In the genomic region with DNA sequence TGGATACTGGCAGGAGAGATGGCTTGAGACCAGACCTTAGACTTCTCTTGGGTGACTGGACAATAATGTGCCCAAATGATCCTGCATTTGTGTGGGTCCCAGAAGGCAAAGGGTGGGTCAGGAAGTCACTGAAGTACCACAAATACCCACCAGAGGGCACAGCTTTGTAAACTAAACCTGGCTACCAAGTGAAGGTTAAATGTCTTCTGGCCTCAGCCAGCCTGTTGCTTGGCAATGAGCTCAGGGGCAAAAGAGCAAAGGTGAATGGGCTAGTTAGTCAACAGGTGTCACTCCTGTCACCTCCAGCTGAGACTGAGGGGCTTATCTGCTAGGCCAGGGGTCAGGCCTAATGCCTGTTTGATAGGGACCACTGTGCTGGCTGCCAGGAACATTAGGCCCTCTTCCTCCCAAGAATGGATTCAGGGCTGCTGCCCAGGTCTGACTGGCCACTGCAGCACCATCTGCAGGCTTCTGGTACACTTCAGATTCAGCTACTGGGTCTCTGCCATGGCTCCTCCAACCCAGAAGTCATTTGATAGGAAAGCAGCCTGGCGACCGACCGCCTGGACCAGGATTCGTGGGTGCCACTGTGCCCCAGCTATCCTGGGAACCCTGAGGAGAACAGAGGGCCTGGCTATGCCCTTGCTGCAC, we compare ENCODE assay signal across 10 mouse cellular contexts.
DNase-seq lines count a peak whose midpoint lies in the region; ATAC-seq and TF ChIP-seq lines count a peak whose summit lies in the region.
"Had no signal": no experiment of that assay in that cellular context is flagged by ENCODE, and none has a peak within 500 bp of the region (broad histone marks: within the 10 kb centered on the region; RNA-seq: fewer than 3 reads in every experiment).

No protein-coding gene starts in this region.

- H3K36me3 ChIP-seq in MEL (ENCODE audit: control insufficient read depth in 1 of 2, insufficient read depth in 2 of 2, low read length in 2 of 2) = no peaks in the 10 kb centered on the region
- H3K36me3 ChIP-seq in limb, embryonic 14.5 days (ENCODE audit: control insufficient read depth, insufficient read depth, low read length) = no peaks in the 10 kb centered on the region
- H3K36me3 ChIP-seq in splenic B cell, adult 2 months (ENCODE audit: control insufficient read depth, insufficient read depth, low read length, poor library complexity, severe bottlenecking) = no peaks in the 10 kb centered on the region
- H3K36me3 ChIP-seq in forebrain, embryonic 12.5 days (replicated peaks) = no peaks in the 10 kb centered on the region
- H3K36me3 ChIP-seq: embryonic facial prominence, embryonic 12.5 days had no signal

- TF ChIP-seq POLR2A in MEL (IDR thresholded peaks at IDR 0.05; ENCODE audit: control insufficient read depth in 1 of 2, insufficient read depth in 1 of 2, low read depth in 1 of 2, low read length in 2 of 2, poor library complexity in 1 of 2) = no peak
- no peak for TF ChIP-seq POLR2A in limb, embryonic 14.5 days (IDR thresholded peaks at IDR 0.05; ENCODE audit: borderline replicate concordance, extremely low read depth, insufficient read depth, insufficient read length)

- no peak for ATAC-seq in limb, embryonic 14.5 days (ENCODE audit: low FRiP score, low read depth)
- ATAC-seq in forebrain, embryonic 12.5 days (ENCODE audit: low FRiP score) = no peak

- H3K4me3 ChIP-seq in MEL (ENCODE audit: control insufficient read depth in 1 of 2, insufficient read depth in 1 of 2, low read depth in 2 of 2, low read length in 2 of 2) = no peak overlapping the region
- no peak overlapping the region for H3K4me3 ChIP-seq in limb, embryonic 14.5 days (replicated peaks; ENCODE audit: low read length)
- H3K4me3 ChIP-seq in forebrain, embryonic 12.5 days (replicated peaks) = no peak overlapping the region
- H3K4me3 ChIP-seq: embryonic facial prominence, embryonic 12.5 days; megakaryocyte, embryonic 14.5 days had no signal

- TF ChIP-seq RAD21 in MEL (IDR thresholded peaks at IDR 0.05; ENCODE audit: low read depth, low read length) = peak; percentile 55

- no peak overlapping the region for H3K9ac ChIP-seq in MEL (ENCODE audit: control insufficient read depth, low read depth, low read length, poor library complexity, severe bottlenecking)
- no peak overlapping the region for H3K9ac ChIP-seq in limb, embryonic 14.5 days (ENCODE audit: low read depth, low read length, severe bottlenecking)
- H3K9ac ChIP-seq in forebrain, embryonic 12.5 days = no peak overlapping the region
- H3K9ac ChIP-seq: embryonic facial prominence, embryonic 12.5 days had no signal

- TF ChIP-seq EP300 in MEL (IDR thresholded peaks at IDR 0.05; ENCODE audit: low read depth in 1 of 2, low read length in 2 of 2) = no peak

- H3K4me1 ChIP-seq in MEL (ENCODE audit: control insufficient read depth in 1 of 2, insufficient read depth in 2 of 2, low read length in 2 of 2) = no peaks in the 10 kb centered on the region
- peaks cover 16% of the 10 kb centered on the region for H3K4me1 ChIP-seq in limb, embryonic 14.5 days (ENCODE audit: control insufficient read depth, insufficient read depth, low read length)
- peaks cover 46% of the 10 kb centered on the region for H3K4me1 ChIP-seq in forebrain, embryonic 12.5 days
- H3K4me1 ChIP-seq: megakaryocyte, embryonic 14.5 days had no signal

- WGBS in limb, embryonic 14.5 days = 90% methylated on average over 4 of the region's 4 CpGs
- 89% methylated on average over 4 of the region's 4 CpGs for WGBS in forebrain, embryonic 12.5 days

- peak; percentile 59 to 61 for DNase-seq in layer of hippocampus, postnatal 10 days (ENCODE audit: low spot score in 2 of 2)
- no peak for DNase-seq in layer of hippocampus, adult 9-11 months
- DNase-seq in MEL (ENCODE audit: low read depth, low spot score) = peak; percentile 51
- peak; percentile 37 for DNase-seq in cerebellum, adult 9-10 months
- DNase-seq in heart, adult 9 months (ENCODE audit: low spot score in 2 of 2) = peak; percentile 21
- peak; percentile 61 for DNase-seq in limb, embryonic 14.5 days (ENCODE audit: low spot score)
- peak; percentile 69 for DNase-seq in splenic B cell, adult 2 months (ENCODE audit: low read depth, low spot score)

- H3K9me3 ChIP-seq in MEL (replicated peaks; ENCODE audit: insufficient read depth, low read length) = no peaks in the 10 kb centered on the region
- no peaks in the 10 kb centered on the region for H3K9me3 ChIP-seq in limb, embryonic 14.5 days (ENCODE audit: control insufficient read depth, low read length)
- no peaks in the 10 kb centered on the region for H3K9me3 ChIP-seq in forebrain, embryonic 12.5 days
- H3K9me3 ChIP-seq: embryonic facial prominence, embryonic 12.5 days; megakaryocyte, embryonic 14.5 days had no signal

- no peak overlapping the region for H3K4me2 ChIP-seq in limb, embryonic 14.5 days (replicated peaks; ENCODE audit: low read depth, low read length, severe bottlenecking)
- H3K4me2 ChIP-seq in forebrain, embryonic 12.5 days = no peak overlapping the region
- H3K4me2 ChIP-seq: embryonic facial prominence, embryonic 12.5 days had no signal

- TF ChIP-seq CTCF in MEL (IDR thresholded peaks at IDR 0.05 in 2 of 3, conservative IDR thresholded peaks at IDR 0.05 in 1 of 3; ENCODE audit: control insufficient read depth in 1 of 3, insufficient read depth in 1 of 3, low read depth in 2 of 3, low read length in 3 of 3, poor library complexity in 1 of 3, severe bottlenecking in 1 of 3) = peak; percentile 48 to 77 (median 76)

- no peaks in the 10 kb centered on the region for H3K27me3 ChIP-seq in MEL (ENCODE audit: control insufficient read depth in 1 of 2, insufficient read depth in 2 of 2, low read length in 2 of 2)
- no peaks in the 10 kb centered on the region for H3K27me3 ChIP-seq in limb, embryonic 14.5 days (ENCODE audit: control insufficient read depth, insufficient read depth, low read length)
- H3K27me3 ChIP-seq in splenic B cell, adult 2 months (ENCODE audit: control insufficient read depth, insufficient read depth, low read length, poor library complexity, severe bottlenecking) = no peaks in the 10 kb centered on the region
- peaks cover 44% of the 10 kb centered on the region for H3K27me3 ChIP-seq in forebrain, embryonic 12.5 days

- H3K27ac ChIP-seq in MEL (ENCODE audit: control insufficient read depth, low read depth, low read length) = no peak overlapping the region
- H3K27ac ChIP-seq in limb, embryonic 14.5 days (replicated peaks; ENCODE audit: low read depth, low read length) = no peak overlapping the region
- H3K27ac ChIP-seq in forebrain, embryonic 12.5 days = no peak overlapping the region
- H3K27ac ChIP-seq: embryonic facial prominence, embryonic 12.5 days had no signal

- no peaks in the 10 kb centered on the region for H3K79me2 ChIP-seq in MEL (ENCODE audit: control insufficient read depth, insufficient read depth, low read length, poor library complexity)

TF ChIP-seq in MEL, 35 proteins besides CTCF, POLR2A, EP300 and RAD21:
- TF ChIP-seq USF1 (IDR thresholded peaks at IDR 0.05; ENCODE audit: low read depth, low read length) (no peak), ZC3H11A (IDR thresholded peaks at IDR 0.05; ENCODE audit: low read depth, low read length) (peak; percentile 46), SMC3 (IDR thresholded peaks at IDR 0.05; ENCODE audit: low read depth, low read length) (peak; percentile 90)
